Mouse (Mus musculus) embryonic facial prominence, embryonic 12.5 days (tissue): Measurements from ENCODE around the gene Actrt3. TPM values are rescaled to one million over a fixed set of nuclear protein-coding genes. Genes with fewer than 3 reads are reported as not detected.

Experiments used
- ATAC-seq: fragments of 200-750 bp; cut with Nextera tagmentation; 2 replicates; pipeline ENCODE4 v1.8.0; 2017; ENCODE audit not compliant: insufficient number of reproducible peaks, insufficient read depth, low FRiP score, low TSS enrichment
- H3K27ac ChIP-seq: fragments of 300-500 bp; sonication (generic); 2 replicates; pipeline ENCODE4 v1.5.1; 2016; ENCODE audit warnings: mild to moderate bottlenecking
- H3K27me3 ChIP-seq: fragments of 300-500 bp; sonication (generic); 2 replicates; pipeline ENCODE4 v1.6.1; 2016; ENCODE audit warnings: mild to moderate bottlenecking, moderate library complexity
- H3K36me3 ChIP-seq: fragments of 300-500 bp; sonication (generic); 2 replicates; pipeline ENCODE4 v1.6.1; 2016; ENCODE audit warnings: mild to moderate bottlenecking
- H3K4me1 ChIP-seq: fragments of 300-500 bp; sonication (generic); 2 replicates; pipeline ENCODE4 v1.6.1; 2016
- H3K4me2 ChIP-seq: fragments of 300-500 bp; sonication (generic); replicated peaks from 2 replicates; pipeline ENCODE4 v1.6.1; 2016; ENCODE audit warnings: mild to moderate bottlenecking, moderate library complexity
- H3K4me3 ChIP-seq: fragments of 300-500 bp; sonication (generic); 2 replicates; pipeline ENCODE4 v1.5.1; 2016; ENCODE audit warnings: mild to moderate bottlenecking
- H3K9ac ChIP-seq: fragments of 300-500 bp; sonication (generic); 2 replicates; pipeline ENCODE4 v1.6.1; 2016; ENCODE audit warnings: mild to moderate bottlenecking, moderate library complexity
- H3K9me3 ChIP-seq: fragments of 300-500 bp; sonication (generic); 2 replicates; pipeline ENCODE4 v1.6.1; 2016; ENCODE audit warnings: mild to moderate bottlenecking, moderate library complexity
- WGBS: fragments of 180-500 bp; shearing (Covaris S2); methylation state at CpG from one replicate; pipeline ENCODE4 v1.1.7; 2016; 5-methylcytosine and 5-hydroxymethylcytosine counted together
- polyA plus RNA-seq: library from polyadenylated mRNA; unstranded; fragments of >200 nt; fragmentation: Nextera tagmentation; extraction: Ambion mirVana; gene quantifications from 2 replicates; pipeline ENCODE4 v1.2.1, GENCODE M21; 2016

Gene Actrt3
- polyA plus RNA-seq, 1 experiment from 2014 or later = not detected

DNA sequence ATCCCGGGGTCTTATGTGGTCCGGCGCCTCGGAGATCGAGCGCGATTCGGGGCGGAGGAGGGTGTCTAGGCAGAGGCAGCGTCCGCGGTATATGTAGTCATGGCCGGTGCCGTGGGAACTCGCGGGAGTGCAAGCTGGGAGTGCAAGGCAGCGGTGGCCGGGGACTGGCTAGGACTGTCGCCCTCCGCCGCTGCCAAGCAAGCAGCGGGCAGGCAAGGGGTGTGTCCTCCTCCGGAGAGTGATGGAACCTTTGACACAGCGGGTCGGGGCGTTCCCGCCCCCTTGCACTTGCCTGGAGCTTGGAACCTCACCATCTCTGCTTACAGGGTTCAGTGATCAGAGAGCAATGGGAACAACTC is 3.0 kb upstream of the Actrt3 start:
- H3K27me3 ChIP-seq = no peaks in the 10 kb centered on the region
- ATAC-seq = peak; percentile 45
- peak overlapping the region; percentile 84 for H3K9ac ChIP-seq
- WGBS = under 1% methylated on average over 27 of the region's 27 CpGs
- H3K4me1 ChIP-seq = peaks cover 13% of the 10 kb centered on the region
- peak overlapping the region; percentile 90 for H3K4me2 ChIP-seq
- H3K4me3 ChIP-seq = peak overlapping the region; percentile 86
- no peaks in the 10 kb centered on the region for H3K9me3 ChIP-seq
- H3K27ac ChIP-seq = peak overlapping the region; percentile 95
- peaks cover 21% of the 10 kb centered on the region for H3K36me3 ChIP-seq

DNA sequence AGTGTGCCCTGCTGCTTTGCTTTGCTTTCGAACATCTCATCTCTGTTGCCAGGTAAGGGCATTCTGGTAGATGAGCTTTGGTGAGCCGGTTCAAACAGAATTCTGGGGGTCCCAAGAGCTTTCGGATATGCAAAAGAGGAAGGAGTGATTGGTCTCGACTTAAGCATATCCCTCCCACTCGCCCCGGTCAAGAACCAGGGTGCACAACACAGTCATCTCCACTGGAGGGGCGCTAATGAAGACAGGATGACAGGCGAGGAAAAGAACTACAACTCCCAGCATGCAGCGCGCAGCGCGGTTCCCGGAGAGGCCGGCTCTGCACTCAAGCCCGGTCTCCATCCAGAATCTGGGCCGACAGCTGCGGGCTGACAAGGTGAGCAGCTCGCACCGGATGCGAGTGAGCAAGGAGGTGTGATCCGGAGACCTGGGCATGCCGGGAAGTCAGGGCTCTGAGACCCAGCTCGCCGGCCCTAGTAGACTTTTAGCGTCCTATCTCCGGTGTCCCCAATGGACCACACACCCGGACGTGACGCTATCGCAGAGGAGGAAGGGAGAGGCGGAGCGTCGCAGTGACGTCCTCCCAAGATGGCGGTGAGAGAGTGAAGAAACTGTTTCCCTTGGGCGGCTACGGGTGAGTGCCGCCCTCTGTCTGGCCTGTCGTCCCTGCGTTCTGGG is 2.5 kb upstream of the Actrt3 start, which contains the start of gene Mynn:
Mynn (plus strand) TSS at position 1 of the 675 bp plus-strand sequence.
- Histone ChIP-seq H3K4me3 (peak within 1 kb of the TSS; percentile 86), H3K9ac (peak within 1 kb of the TSS; percentile 84), H3K27me3 (no peaks in the 10 kb centered on the region), H3K36me3 (peaks cover 16% of the 10 kb centered on the region), H3K27ac (peak within 1 kb of the TSS; percentile 95), H3K9me3 (no peaks in the 10 kb centered on the region), H3K4me1 (peaks cover 13% of the 10 kb centered on the region), H3K4me2 (peak within 1 kb of the TSS; percentile 90)
- WGBS = under 1% methylated on average over 40 of the region's 40 CpGs
- ATAC-seq = peak; percentile 88

DNA sequence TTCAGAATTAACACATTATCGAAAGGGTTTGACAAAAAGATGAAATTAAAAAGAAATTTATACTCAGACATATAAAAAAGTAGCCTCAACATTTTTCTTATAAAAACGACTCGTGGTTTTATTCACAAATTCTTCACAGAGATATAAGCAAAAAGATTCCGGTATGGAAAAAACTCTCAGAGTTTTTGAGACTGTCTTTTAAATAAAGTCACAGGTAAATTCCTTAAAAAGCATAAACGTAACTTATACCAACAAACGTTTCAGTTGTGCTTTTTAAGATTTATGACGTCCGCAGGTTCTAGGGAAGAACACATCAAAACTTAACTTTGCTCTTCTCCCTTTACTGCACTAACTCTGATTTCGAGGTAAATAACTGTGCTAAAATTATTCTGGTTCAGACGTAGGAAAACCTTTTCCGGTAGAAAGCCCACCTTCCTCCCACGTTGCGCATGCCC is 1.9 kb upstream of the Actrt3 start:
- peaks cover 13% of the 10 kb centered on the region for H3K4me1 ChIP-seq
- peak overlapping the region; percentile 86 for H3K4me3 ChIP-seq
- no peaks in the 10 kb centered on the region for H3K9me3 ChIP-seq
- WGBS = under 1% methylated on average over 13 of the region's 13 CpGs
- peak overlapping the region; percentile 84; the same call in 1 of the 2 replicates for H3K9ac ChIP-seq
- peak overlapping the region; percentile 90 for H3K4me2 ChIP-seq
- peaks cover 14% of the 10 kb centered on the region for H3K36me3 ChIP-seq
- peak overlapping the region; percentile 95 for H3K27ac ChIP-seq
- no peak for ATAC-seq
- H3K27me3 ChIP-seq = no peaks in the 10 kb centered on the region

DNA sequence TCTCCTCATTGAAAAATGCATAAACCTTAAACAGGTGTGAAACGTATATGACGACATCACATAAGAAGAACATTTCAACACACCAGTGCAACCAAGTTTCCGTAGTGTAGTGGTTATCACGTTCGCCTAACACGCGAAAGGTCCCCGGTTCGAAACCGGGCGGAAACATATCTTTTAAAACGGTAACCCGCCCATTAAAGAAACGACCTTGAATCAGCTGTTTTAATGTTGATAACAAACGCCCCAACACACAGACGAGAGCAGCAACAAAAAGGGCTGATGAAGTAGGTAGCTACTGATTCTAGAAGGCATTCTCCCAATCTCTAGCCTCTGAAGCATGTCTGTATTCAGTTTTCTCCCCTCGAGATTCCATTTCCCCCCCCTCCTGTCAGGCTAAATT is 1.4 kb upstream of the Actrt3 start:
- ATAC-seq = no peak

DNA sequence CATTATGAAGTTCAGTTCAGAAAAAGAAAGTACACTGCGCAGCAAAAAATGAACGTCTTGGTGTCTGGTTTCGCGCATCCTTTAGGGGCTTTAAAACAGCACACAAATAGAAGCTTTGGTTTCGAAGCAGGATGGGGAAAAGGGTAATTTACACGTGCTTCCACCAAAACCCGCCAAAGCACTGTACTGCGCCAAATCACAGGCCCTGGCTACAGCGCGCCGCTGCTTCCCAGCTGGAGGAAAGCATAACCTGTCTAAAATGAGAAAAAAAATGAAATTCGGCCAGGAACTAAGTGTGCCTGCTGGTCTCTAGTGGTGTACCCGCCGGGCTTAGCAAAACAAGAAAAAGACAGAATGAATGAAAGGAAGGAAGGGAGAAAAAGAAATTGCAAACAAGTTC is 978 bp upstream of the Actrt3 start:
- ATAC-seq = no peak
- Histone ChIP-seq H3K4me2 (peak overlapping the region; percentile 90), H3K9me3 (no peaks in the 10 kb centered on the region), H3K27ac (peak overlapping the region; percentile 61), H3K9ac (peak overlapping the region; percentile 19), H3K4me3 (peak overlapping the region; percentile 45), H3K27me3 (no peaks in the 10 kb centered on the region), H3K4me1 (peaks cover 13% of the 10 kb centered on the region), H3K36me3 (peaks cover 8% of the 10 kb centered on the region)
- under 1% methylated on average over 14 of the region's 14 CpGs for WGBS

More for the DNA sequence above, 1.4 kb upstream of the Actrt3 start:
- Histone ChIP-seq H3K27ac (no peak overlapping the region), H3K36me3 (peaks cover 10% of the 10 kb centered on the region), H3K4me2 (peak overlapping the region; percentile 90), H3K27me3 (no peaks in the 10 kb centered on the region), H3K4me3 (peak overlapping the region; percentile 45), H3K9me3 (no peaks in the 10 kb centered on the region), H3K9ac (no peak overlapping the region), H3K4me1 (peaks cover 13% of the 10 kb centered on the region)
- WGBS = under 1% methylated on average over 17 of the region's 17 CpGs

DNA sequence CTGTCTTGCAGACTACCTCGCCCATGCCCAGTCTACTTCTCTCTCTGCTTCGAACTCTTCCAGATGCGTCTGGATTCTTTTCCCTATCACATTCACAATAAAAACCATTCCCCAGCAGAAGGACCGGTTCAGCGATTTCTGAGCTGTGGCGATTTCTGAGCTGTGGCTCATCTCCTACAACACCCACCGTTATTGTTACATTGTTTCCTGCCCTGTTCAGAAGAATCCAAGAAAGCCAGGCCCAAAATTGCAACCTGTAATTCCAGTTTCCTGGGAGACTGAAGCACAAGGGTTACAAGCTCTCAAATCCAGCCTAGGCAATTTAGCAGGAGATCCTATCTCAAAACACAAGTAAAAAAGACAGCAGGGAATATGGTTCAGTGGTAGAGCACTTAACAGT is 2.5 kb downstream of the Actrt3 start:
- 81% methylated on average over 7 of the region's 7 CpGs for WGBS
- H3K27ac ChIP-seq = no peak overlapping the region
- H3K36me3 ChIP-seq = no peaks in the 10 kb centered on the region
- no peak overlapping the region for H3K9ac ChIP-seq
- no peaks in the 10 kb centered on the region for H3K27me3 ChIP-seq
- no peak overlapping the region for H3K4me3 ChIP-seq
- H3K4me2 ChIP-seq = no peak overlapping the region
- H3K4me1 ChIP-seq = 0 out of 2 replicates have a peak, but pooled peaks cover 6% of the 10 kb centered on the region
- ATAC-seq = no peak
- no peaks in the 10 kb centered on the region for H3K9me3 ChIP-seq

DNA sequence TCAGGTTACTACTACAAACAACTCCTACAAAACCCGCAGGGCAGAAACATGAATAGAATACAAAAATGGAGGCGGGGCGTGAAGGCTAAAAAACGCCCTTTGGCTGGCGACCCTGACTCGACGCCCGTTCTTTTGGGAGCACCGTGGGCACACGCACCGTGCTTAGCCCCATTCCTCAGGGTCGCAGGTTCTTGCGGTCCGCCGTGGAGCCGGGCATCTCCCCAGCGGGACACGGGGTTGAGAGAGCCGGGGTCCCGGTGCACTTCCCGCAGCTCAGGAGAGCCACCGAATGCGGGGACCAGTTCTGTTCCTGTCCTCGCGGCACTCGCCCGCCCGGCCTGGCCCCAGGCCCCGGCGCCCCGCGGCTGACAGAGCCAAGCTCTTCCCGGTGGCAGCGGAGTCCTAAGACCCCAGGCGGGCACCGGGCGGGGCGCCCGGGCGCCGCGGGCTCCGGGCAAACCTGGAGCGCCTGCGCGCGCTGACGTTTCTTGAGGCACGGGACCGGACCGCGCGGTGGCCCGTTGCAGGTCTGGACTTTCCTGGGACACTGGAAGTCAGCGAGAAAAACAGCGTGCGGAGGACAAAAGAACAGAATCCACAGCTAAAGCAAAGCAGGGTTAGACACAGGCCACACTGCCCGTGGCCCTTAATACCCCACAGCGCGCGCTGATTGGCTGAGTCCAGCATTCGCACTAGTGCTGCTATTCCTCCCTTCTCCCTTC is 4.5 kb downstream of the Actrt3 start:
- no peaks in the 10 kb centered on the region for H3K9me3 ChIP-seq
- H3K4me2 ChIP-seq = peak overlapping the region; percentile 74
- no peaks in the 10 kb centered on the region for H3K27me3 ChIP-seq
- peak; percentile 43 for ATAC-seq
- peak overlapping the region; percentile 81 for H3K9ac ChIP-seq
- WGBS = under 1% methylated on average over 62 of the region's 62 CpGs
- H3K36me3 ChIP-seq = no peaks in the 10 kb centered on the region
- H3K27ac ChIP-seq = 0 out of 2 replicates have a peak overlapping the region, but pooled peaks have one; percentile 31
- peak overlapping the region; percentile 75 for H3K4me3 ChIP-seq
- 0 out of 2 replicates have a peak, but pooled peaks cover 6% of the 10 kb centered on the region for H3K4me1 ChIP-seq

DNA sequence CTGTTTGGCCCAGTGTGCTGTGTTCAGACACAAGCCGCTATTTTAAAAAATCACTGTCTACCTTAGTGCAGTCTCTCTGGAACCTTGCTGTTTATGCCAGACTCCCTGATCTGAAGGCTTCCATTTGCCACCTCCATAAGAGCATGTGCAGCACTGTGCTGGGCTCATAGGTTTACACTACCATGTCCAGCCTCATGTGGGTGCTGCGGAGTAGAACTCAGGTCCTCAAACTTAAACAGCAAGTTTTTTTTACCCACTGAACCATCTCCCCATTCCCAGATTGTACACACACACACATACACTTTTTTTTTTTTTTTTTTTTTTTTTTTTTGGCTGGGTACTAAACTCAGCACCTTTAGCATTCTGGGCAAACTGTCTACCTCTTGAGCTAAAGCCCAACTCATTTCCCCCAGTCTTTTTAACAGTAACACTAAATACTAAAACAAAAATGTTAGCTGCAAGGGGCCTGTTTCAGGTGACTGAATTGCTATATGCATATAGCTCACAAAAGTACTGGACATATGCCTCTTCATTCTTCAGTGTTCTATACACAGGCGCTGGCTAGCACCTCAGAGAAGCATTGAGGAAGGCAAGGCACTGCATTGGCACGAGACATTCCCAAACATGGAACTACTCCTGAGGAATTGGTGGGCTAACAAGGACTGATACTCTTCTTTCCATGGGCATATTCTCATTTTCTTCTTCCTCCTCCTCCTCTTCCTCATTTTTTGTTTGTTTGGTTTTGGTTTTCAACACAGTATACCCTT is 5.8 kb downstream of the Actrt3 start:
- ATAC-seq = no peak
- Histone ChIP-seq H3K4me3 (no peak overlapping the region), H3K4me1 (no peaks in the 10 kb centered on the region), H3K27ac (no peak overlapping the region), H3K9me3 (no peaks in the 10 kb centered on the region), H3K9ac (no peak overlapping the region), H3K36me3 (no peaks in the 10 kb centered on the region), H3K27me3 (no peaks in the 10 kb centered on the region), H3K4me2 (no peak overlapping the region)
- 78% methylated on average over 4 of the region's 4 CpGs for WGBS

DNA sequence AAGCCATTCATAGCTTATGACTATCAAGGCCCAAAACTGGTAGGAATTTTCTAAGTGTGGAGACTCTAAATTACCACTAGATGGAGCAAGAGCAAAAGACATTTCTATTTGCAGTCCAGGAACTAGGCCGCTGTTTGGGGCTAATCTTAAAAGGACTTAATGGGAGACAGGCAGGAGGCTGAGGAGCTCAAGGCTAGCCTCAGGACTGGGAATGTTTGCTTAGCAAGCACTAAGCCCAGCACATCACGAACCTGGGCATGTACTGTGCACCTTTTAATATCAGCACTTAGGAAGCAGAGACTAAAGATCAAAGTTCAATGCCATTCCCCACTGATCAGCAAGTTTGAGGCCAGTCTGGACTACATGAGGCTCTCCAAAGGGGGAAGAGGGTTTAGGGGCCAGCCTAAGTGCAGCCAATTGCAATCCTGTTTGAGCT is 7.3 kb downstream of the Actrt3 start:
- H3K4me2 ChIP-seq = no peak overlapping the region
- no peaks in the 10 kb centered on the region for H3K9me3 ChIP-seq
- no peak overlapping the region for H3K4me3 ChIP-seq
- no peaks in the 10 kb centered on the region for H3K27me3 ChIP-seq
- no peak overlapping the region for H3K27ac ChIP-seq
- WGBS = 1% methylated on average over 2 of the region's 2 CpGs
- no peaks in the 10 kb centered on the region for H3K36me3 ChIP-seq
- no peak overlapping the region for H3K9ac ChIP-seq
- peak; percentile 64; the same call in 1 of the 2 replicates for ATAC-seq
- no peaks in the 10 kb centered on the region for H3K4me1 ChIP-seq

DNA sequence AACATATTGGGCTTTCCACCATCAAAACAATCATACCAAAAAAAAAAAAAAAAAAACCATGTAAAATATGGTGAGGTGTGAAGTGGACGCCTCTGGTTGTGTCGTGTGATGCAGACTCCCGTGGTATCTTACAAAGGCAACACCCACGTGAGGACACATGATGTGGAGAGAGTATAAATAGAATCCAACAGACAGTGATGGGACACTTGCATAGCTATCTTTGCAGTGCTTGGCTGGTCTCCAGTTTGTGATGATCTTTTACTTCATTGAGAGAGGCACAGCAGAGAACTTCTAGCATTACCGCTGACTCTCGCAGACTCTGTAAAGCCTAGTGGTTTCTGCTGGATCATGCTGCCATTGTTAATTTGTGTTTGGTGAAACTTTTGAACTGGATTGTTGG is 10.9 kb downstream of the Actrt3 start:
- 83% methylated on average over 6 of the region's 6 CpGs for WGBS
- H3K9me3 ChIP-seq = no peaks in the 10 kb centered on the region
- no peaks in the 10 kb centered on the region for H3K4me1 ChIP-seq
- no peaks in the 10 kb centered on the region for H3K27me3 ChIP-seq
- no peak overlapping the region for H3K4me3 ChIP-seq
- no peaks in the 10 kb centered on the region for H3K36me3 ChIP-seq
- no peak overlapping the region for H3K9ac ChIP-seq
- no peak overlapping the region for H3K27ac ChIP-seq
- no peak overlapping the region for H3K4me2 ChIP-seq
- ATAC-seq = no peak

DNA sequence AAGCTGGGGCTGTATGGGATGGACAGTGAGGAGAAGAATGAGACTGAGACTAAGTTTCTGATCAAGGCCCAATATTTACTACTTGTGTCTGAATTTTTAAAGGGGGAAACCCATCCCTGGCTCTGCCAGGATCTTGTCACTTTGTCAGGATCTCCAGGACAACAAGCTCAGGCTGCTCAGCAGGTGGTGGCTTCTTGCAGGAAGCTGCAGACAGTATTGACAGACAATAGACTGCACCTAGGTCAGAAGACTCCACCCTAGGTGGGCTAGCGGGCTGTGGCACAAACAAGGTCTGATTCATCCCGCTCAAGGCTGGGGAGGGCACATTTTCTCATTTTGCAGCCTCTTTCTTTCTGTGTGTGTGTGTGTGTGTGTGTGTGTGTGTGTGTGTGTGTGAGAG is 26.2 kb downstream of the Actrt3 start:
- Histone ChIP-seq H3K4me2 (no peak overlapping the region), H3K4me3 (no peak overlapping the region), H3K27ac (no peak overlapping the region), H3K4me1 (no peaks in the 10 kb centered on the region), H3K9me3 (no peaks in the 10 kb centered on the region), H3K27me3 (no peaks in the 10 kb centered on the region), H3K9ac (no peak overlapping the region), H3K36me3 (no peaks in the 10 kb centered on the region)
- no peak for ATAC-seq
- 15% methylated on average over 2 of the region's 2 CpGs for WGBS
